Mouse (Mus musculus): ENCODE measurements around the gene Dnah9.

GRCm38 (mm10) chr11:65918480-65919236, 249.7 kb downstream of the Dnah9 start:
- no peak for TF ChIP-seq CTCF (IDR thresholded peaks at IDR 0.05; ENCODE audit: low read depth, low read length)
- no peak for TF ChIP-seq GATA1 (IDR thresholded peaks at IDR 0.05; ENCODE audit: borderline replicate concordance, low read length)

Data from G1E (cell line).